Mouse (Mus musculus) G1E (cell line): ENCODE measurements around the gene Gm10073. TPM values are rescaled to one million over a fixed set of nuclear protein-coding genes. Genes with fewer than 3 reads are reported as not detected.

Source experiments
- ATAC-seq: 2 replicates; pipeline ENCODE4 v1.8.0; 2016; ENCODE audit warnings: mild to moderate bottlenecking; ENCODE audit not compliant: insufficient number of reproducible peaks, poor library complexity, low FRiP score, severe bottlenecking; ENCODE audit errors: extremely low read depth
- DNase-seq: peaks from one replicate; pipeline ENCODE4 v3.0.0; 2012; ENCODE audit warnings: low spot score
- H3K27me3 ChIP-seq: 2 replicates; pipeline ENCODE4 v1.6.1; 2012; ENCODE audit warnings: mild to moderate bottlenecking, low read length, inconsistent platforms; ENCODE audit not compliant: insufficient read depth
- H3K36me3 ChIP-seq: replicated peaks from 2 replicates; pipeline ENCODE3; 2012; ENCODE audit warnings: mild to moderate bottlenecking, inconsistent platforms
- H3K4me1 ChIP-seq: 2 replicates; pipeline ENCODE4 v1.6.1; 2012; ENCODE audit warnings: low read depth, low read length, inconsistent platforms, mixed read lengths; ENCODE audit not compliant: insufficient read depth
- H3K4me3 ChIP-seq: 2 replicates; pipeline ENCODE4 v1.5.1; 2012; ENCODE audit warnings: low read depth, mild to moderate bottlenecking, inconsistent platforms, low read length, moderate library complexity, mixed read lengths
- H3K9me3 ChIP-seq: replicated peaks from 2 replicates; pipeline ENCODE4 v1.6.1; 2012; ENCODE audit warnings: inconsistent platforms
- CTCF ChIP-seq: IDR thresholded peaks from 2 replicates; pipeline ENCODE4 v1.5.1; 2012; ENCODE audit warnings: low read depth, low read length, inconsistent platforms, mixed read lengths
- GATA1 ChIP-seq: IDR thresholded peaks from 2 replicates; pipeline ENCODE4 v1.6.1; 2012; ENCODE audit warnings: borderline replicate concordance, low read length, inconsistent platforms, mixed read lengths
- GATA2 ChIP-seq: IDR thresholded peaks from 2 replicates; pipeline ENCODE4 v1.6.1; 2012; ENCODE audit warnings: low read depth, low read length, inconsistent platforms, borderline replicate concordance
- POLR2AphosphoS5 ChIP-seq: IDR thresholded peaks from 2 replicates; pipeline ENCODE4 v1.6.1; 2012; ENCODE audit warnings: low read depth, low read length, inconsistent platforms; ENCODE audit not compliant: insufficient replicate concordance
- TAL1 ChIP-seq: conservative IDR thresholded peaks from 2 replicates; pipeline ENCODE4 v1.6.1; 2012; ENCODE audit warnings: low read depth, low read length, inconsistent platforms, mixed read lengths
- polyA plus RNA-seq: library from polyadenylated mRNA; stranded (reverse); fragments of >175 nt; gene quantifications from 2 replicates; pipeline ENCODE4 v1.2.3, GENCODE M21; 2012
- total RNA-seq, 2 experiments: library from RNA; stranded (forward) in 1 of 2; stranded (reverse) in 1 of 2; fragments of 200-1000 nt in 1 of 2; fragments of >200 nt in 1 of 2; fragmentation: Nextera tagmentation in 1 of 2; gene quantifications; 2 replicates each; pipeline ENCODE4 v1.2.3; 2014 to 2017

The Gm10073 gene
- total and polyA plus RNA-seq, 3 experiments: 19.3 to 296 (median 20.2) TPM

- no peak overlapping the region for H3K4me3 ChIP-seq
- H3K4me1 ChIP-seq: no peaks in the 10 kb centered on the region
- no peak for TF ChIP-seq GATA2
- H3K36me3 ChIP-seq: no peaks in the 10 kb centered on the region
- ATAC-seq (no peak), DNase-seq (no peak)
- H3K27me3 ChIP-seq: no peaks in the 10 kb centered on the region; the same call in 1 of the 2 replicates
- H3K9me3 ChIP-seq: no peaks in the 10 kb centered on the region
Measured at GRCm38 (mm10) chr8:106550906-106551305, 22.4 kb downstream of the Gm10073 start.

GRCm38 (mm10) chr8:106548366-106548936 lies 24.8 kb downstream of the Gm10073 start:
- no peak overlapping the region for H3K4me3 ChIP-seq
- H3K27me3 ChIP-seq: no peaks in the 10 kb centered on the region
- no peaks in the 10 kb centered on the region for H3K36me3 ChIP-seq
- TF ChIP-seq POLR2AphosphoS5: no peak
- TF ChIP-seq CTCF: no peak
- no peak for TF ChIP-seq TAL1
- TF ChIP-seq GATA1: no peak
- TF ChIP-seq GATA2: no peak
- ATAC-seq (no peak), DNase-seq (no peak)
- no peaks in the 10 kb centered on the region for H3K4me1 ChIP-seq
- H3K9me3 ChIP-seq: no peaks in the 10 kb centered on the region

- Histone ChIP-seq H3K4me3 (no peak overlapping the region), H3K27me3 (no peaks in the 10 kb centered on the region), H3K36me3 (no peaks in the 10 kb centered on the region), H3K4me1 (no peaks in the 10 kb centered on the region), H3K9me3 (no peaks in the 10 kb centered on the region)
- no peak for DNase-seq
- ATAC-seq: no peak
- TF ChIP-seq TAL1: no peak
- TF ChIP-seq GATA2: no peak
- no peak for TF ChIP-seq POLR2AphosphoS5
- no peak for TF ChIP-seq CTCF
- TF ChIP-seq GATA1: no peak
Measured at GRCm38 (mm10) chr8:106546746-106547145, 26.5 kb downstream of the Gm10073 start.

- Histone ChIP-seq H3K4me3 (no peak overlapping the region), H3K36me3 (no peaks in the 10 kb centered on the region), H3K9me3 (no peaks in the 10 kb centered on the region), H3K27me3 (peaks cover 2% of the 10 kb centered on the region; the same call in 1 of the 2 replicates), H3K4me1 (no peaks in the 10 kb centered on the region)
- DNase-seq (no peak), ATAC-seq (no peak)
- TF ChIP-seq GATA1: no peak
- no peak for TF ChIP-seq TAL1
- no peak for TF ChIP-seq POLR2AphosphoS5
- TF ChIP-seq CTCF: no peak
- no peak for TF ChIP-seq GATA2
Measured at GRCm38 (mm10) chr8:106545149-106545548, 28.1 kb downstream of the Gm10073 start.

- DNase-seq: no peak
- no peak overlapping the region for H3K4me3 ChIP-seq
- TF ChIP-seq GATA1 (no peak), GATA2 (no peak)
- no peaks in the 10 kb centered on the region for H3K9me3 ChIP-seq
- no peak for ATAC-seq
- no peaks in the 10 kb centered on the region for H3K36me3 ChIP-seq
- H3K27me3 ChIP-seq: peaks cover 2% of the 10 kb centered on the region; the same call in 1 of the 2 replicates
- no peaks in the 10 kb centered on the region for H3K4me1 ChIP-seq
Measured at GRCm38 (mm10) chr8:106543043-106543442, 30.2 kb downstream of the Gm10073 start.

GRCm38 (mm10) chr8:106541002-106541401 lies 32.3 kb downstream of the Gm10073 start:
- DNase-seq (no peak), ATAC-seq (no peak)
- H3K9me3 ChIP-seq: no peaks in the 10 kb centered on the region
- H3K27me3 ChIP-seq: peaks cover 2% of the 10 kb centered on the region; the same call in 1 of the 2 replicates
- no peak overlapping the region for H3K4me3 ChIP-seq
- no peaks in the 10 kb centered on the region for H3K36me3 ChIP-seq
- no peaks in the 10 kb centered on the region for H3K4me1 ChIP-seq
- TF ChIP-seq POLR2AphosphoS5 (no peak), GATA2 (no peak), TAL1 (no peak), CTCF (no peak), GATA1 (no peak)

- ATAC-seq: no peak
- TF ChIP-seq TAL1 (no peak), GATA1 (no peak), POLR2AphosphoS5 (no peak), GATA2 (no peak), CTCF (no peak)
- peaks cover 2% of the 10 kb centered on the region; the same call in 1 of the 2 replicates for H3K27me3 ChIP-seq
- H3K9me3 ChIP-seq: no peaks in the 10 kb centered on the region
- no peaks in the 10 kb centered on the region for H3K4me1 ChIP-seq
- DNase-seq: no peak
- H3K4me3 ChIP-seq: no peak overlapping the region
- no peaks in the 10 kb centered on the region for H3K36me3 ChIP-seq
Measured at GRCm38 (mm10) chr8:106539193-106539592, 34.1 kb downstream of the Gm10073 start.
